Mouse (Mus musculus): Measurements from ENCODE around the gene C4b.
"Not testable (repeated sequence)": the region's sequence is repeated elsewhere in the genome, so short reads cannot be mapped to it uniquely, and the experiment has no call there.

GRCm38 (mm10) chr17:34719886-34720285 is 23.8 kb downstream of the C4b start:
- not testable (repeated sequence) for TF ChIP-seq CTCF, EP300 (IDR thresholded peaks at IDR 0.05; ENCODE audit: low read depth)

Data from liver, embryonic 14.5 days (tissue).